Mouse (Mus musculus) ES-E14 (cell line): ENCODE data around the gene Uba7.
"Not testable (repeated sequence)": the region's sequence is repeated elsewhere in the genome, so short reads cannot be mapped to it uniquely, and the experiment has no call there.

Experiments used
- MAFK ChIP-seq: IDR thresholded peaks from 2 replicates; pipeline ENCODE4 v1.6.1; 2014; ENCODE audit warnings: mild to moderate bottlenecking, low read depth, low read length, inconsistent platforms; ENCODE audit not compliant: insufficient read depth
- ZC3H11A ChIP-seq: IDR thresholded peaks from 2 replicates; pipeline ENCODE4 v1.6.1; 2012; ENCODE audit warnings: low read depth, mild to moderate bottlenecking, inconsistent platforms, low read length, borderline replicate concordance
- ZNF384 ChIP-seq: IDR thresholded peaks from 2 replicates; pipeline ENCODE4 v1.6.1; 2012; ENCODE audit warnings: low read depth, low read length, inconsistent platforms

DNA sequence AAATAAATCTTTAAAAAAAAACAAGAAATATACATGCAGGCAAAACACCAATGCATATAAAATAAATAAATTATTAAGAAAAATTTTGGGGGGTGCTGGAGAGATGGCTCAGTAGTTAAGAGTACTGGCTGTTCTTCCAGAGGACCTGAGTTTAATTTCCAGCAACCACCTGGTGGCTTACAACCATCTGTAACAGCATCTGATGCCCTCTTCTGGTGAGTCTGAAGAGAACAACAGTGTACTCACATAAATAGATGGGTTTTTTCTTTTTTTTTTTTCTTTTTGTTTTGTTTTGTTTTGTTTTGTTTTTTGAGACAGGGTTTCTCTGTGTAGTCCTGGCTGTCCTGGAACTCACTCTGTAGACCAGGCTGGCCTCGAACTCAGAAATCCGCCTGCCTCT, 38.3 kb downstream of the Uba7 start:
- TF ChIP-seq ZC3H11A, MAFK: not testable (repeated sequence)
- TF ChIP-seq ZNF384 = peak; percentile 82
